Mouse (Mus musculus) granulocyte monocyte progenitor cell, adult 5-6 weeks (primary cell): ENCODE results near the gene Cldn10. TPM values are rescaled to one million over a fixed set of nuclear protein-coding genes. Genes with fewer than 3 reads are reported as not detected.
A peak's percentile ranks its signal among the peaks of the same experiment; 100 is the strongest.

Experiments
- ATAC-seq: replicated peaks from 2 replicates; pipeline ENCODE4 v1.8.0; 2016; ENCODE audit warnings: mild to moderate bottlenecking, moderate TSS enrichment, inconsistent platforms; ENCODE audit not compliant: poor library complexity, severe bottlenecking
- total RNA-seq, 2 experiments: library from RNA; stranded (forward) in 1 of 2; stranded (reverse) in 1 of 2; fragments of 200-712, 200-1000 nt in 1 of 2; fragments of >200 nt in 1 of 2; fragmentation: Nextera tagmentation in 1 of 2; gene quantifications; 2 replicates each; pipeline ENCODE4 v1.2.3; 2014 to 2017

Cldn10 gene
- total RNA-seq, 2 experiments from 2014 or later: 0.31 TPM; not detected in 1

- no peak for ATAC-seq
Measured at GRCm38 (mm10) chr14:118822816-118823215, 35.1 kb downstream of the Cldn10 start.

DNA sequence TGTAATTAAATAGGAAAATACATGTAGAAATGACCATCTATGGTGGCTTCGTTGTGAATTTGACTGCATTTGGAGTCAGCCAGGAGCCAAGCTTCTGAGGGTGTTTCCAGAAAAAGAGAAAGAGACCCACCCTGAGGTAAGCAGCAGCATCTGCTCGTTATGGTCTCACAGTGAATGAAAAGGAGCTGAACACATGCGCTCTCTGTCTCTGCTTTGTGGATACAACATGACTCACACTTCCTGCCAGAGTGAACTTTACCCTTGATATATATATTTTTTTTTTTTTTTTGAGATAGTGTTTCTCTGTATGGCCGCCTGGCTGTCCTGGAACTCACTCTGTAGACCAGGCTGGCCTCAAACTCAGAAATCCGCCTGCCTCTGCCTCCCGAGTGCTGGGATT lies 35.6 kb downstream of the Cldn10 start:
- no peak for ATAC-seq

DNA sequence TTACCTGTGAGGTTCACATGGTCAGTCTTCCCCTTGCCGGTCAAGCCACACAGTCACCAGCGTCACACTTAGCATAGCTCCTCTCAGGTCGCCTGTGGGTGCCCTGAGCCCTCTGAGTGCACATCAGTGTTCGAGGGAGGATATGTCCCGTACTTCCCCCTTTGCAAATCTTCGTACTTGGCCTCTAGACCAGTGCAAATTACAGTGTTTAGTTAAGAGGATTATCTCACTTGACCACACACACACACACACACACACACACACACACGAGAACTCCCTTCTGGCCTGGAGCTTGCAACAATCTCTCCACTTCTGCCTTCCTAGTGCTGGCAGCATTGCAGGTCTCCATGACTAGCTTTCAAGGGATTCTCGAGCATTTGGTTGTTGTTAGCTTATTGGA lies 38.6 kb downstream of the Cldn10 start:
- ATAC-seq: peak; percentile 48

DNA sequence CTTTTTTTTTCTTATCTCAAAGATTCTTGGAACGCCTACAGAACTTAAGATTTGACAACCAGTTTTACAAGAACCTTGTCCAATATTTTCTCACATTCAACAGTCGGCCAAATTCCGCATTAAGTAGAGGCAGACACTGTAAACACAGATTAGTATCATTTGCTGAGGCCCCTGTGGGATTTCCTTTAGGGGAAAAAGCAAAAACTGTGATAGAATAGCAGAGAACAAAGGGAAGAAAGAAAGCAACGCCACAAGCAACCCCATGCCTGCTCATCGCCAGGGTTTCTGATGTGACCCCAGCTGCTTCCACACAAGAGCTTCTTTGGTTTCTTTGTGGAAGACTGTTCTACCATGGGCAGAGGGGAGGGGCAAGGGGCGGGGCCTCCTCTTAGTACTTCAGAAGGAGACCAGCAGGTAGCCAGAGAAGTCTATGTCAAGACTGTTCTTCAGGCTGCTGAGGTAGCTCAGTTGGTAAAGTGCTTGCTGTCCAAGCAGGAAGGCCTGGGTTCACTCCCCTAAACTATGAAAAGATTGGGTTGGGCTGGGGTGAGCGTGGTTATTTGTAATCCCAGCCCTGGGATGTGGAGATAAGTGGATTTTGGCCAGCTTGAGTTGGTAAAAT lies 39.7 kb downstream of the Cldn10 start:
- 0 out of 2 replicates have a peak, but pooled peaks have one; percentile 27 for ATAC-seq

DNA sequence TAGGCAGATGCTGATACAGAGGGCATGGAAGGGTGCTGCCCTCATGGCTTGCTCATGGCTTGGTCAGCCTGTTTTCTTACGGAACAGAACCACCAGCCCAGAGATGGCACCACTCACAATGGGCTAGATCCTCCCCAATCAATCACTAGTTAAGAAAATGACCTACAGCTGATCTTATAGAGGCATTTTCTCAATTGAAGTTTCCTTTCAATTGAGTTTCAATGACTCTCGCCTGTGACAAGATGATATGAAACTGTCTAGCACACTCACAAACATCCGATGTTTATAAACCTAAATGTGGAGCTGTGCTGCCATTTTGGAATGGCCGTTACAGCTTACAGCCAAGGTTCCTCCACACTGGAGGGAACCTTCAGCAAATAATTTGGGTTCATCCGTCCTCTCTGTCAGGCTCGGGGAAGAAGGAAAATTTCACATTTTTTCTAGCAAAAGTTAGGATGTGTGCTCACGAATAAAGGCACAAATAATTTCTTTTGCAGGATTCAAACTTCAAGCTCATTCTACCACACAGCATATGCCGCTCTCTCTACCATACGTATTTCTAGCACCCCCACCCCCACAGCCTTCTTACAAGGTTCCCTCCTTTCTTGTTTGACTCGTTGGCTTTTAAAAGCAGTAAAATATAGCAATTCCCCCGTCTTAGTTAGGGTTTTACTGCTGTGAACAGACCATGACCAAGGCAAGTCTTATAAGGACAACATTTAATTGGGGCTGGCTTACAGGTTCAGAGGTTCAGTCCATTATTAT lies 41.8 kb downstream of the Cldn10 start:
- ATAC-seq: no peak

DNA sequence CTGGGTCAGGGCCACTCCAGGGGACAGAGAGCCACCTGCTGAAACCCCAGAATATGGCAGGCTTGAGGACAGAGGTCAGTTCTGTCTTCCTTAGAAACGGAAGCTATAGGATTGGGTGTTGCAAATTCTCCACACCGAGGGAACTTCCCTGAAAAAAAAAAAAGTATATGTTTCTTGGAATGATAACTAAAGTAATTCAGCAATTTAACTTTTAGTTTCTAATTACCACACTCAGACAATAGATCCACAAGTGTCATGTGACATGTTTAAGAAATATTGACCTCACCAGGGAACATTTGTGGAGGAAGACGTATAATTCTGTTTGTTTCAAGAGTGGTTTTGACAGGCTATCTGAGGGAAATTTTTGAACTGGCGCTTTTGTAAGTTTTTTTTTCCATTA lies 43.9 kb downstream of the Cldn10 start:
- no peak for ATAC-seq

- no peak for ATAC-seq
Measured at GRCm38 (mm10) chr14:118833241-118833640, 45.5 kb downstream of the Cldn10 start.

- peak; percentile 20; the same call in 1 of the 2 replicates for ATAC-seq
Measured at GRCm38 (mm10) chr14:118834313-118834712, 46.6 kb downstream of the Cldn10 start.

- no peak for ATAC-seq
Measured at GRCm38 (mm10) chr14:118836145-118836544, 48.4 kb downstream of the Cldn10 start.

DNA sequence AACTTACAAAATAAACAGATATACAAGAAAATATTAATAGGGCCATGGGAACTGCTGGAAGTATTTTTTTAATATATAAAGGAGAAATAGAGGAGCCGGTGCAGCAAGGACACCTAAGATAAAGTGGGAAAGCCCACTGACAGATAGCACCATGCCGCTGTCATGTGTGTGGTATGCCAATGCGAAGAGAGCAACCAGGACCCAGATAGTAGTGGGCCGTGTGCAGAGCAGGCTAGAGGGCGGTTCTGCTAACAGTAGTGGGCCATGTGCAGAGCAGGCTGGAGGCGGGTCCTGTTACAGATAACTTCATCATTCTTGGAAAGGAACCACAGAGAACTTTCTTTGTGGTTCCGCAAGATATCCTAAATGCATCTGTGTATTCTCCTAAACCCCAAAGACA lies 49.0 kb downstream of the Cldn10 start:
- ATAC-seq: no peak

GRCm38 (mm10) chr14:118838556-118839120 lies 50.9 kb downstream of the Cldn10 start:
- no peak for ATAC-seq

- no peak for ATAC-seq
Measured at GRCm38 (mm10) chr14:118839416-118839815, 51.7 kb downstream of the Cldn10 start.

- 0 out of 2 replicates have a peak, but pooled peaks have one; percentile 22 for ATAC-seq
Measured at GRCm38 (mm10) chr14:118840027-118840426, 52.3 kb downstream of the Cldn10 start.

DNA sequence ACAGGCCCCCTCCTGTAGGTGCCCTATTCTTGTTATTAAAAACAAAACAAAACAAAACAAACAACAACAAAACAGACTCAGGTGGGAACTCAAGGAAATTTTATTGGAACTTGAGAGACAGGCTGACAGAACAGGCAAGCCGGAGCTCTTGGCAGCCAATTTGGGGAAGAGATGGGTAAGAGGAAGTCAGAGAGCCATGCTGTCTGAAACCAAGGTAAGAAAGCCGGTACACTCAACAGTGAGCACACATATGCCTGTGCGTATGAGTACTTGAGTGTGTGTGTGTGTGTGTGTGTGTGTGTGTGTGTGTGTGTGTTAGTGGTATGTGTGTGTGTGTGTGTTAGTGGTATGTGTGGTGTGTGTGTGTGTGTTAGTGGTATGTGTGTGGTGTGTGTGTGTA lies 54.6 kb downstream of the Cldn10 start:
- peak; percentile 82 for ATAC-seq

GRCm38 (mm10) chr14:118846834-118847233 lies 59.1 kb downstream of the Cldn10 start:
- ATAC-seq: no peak

DNA sequence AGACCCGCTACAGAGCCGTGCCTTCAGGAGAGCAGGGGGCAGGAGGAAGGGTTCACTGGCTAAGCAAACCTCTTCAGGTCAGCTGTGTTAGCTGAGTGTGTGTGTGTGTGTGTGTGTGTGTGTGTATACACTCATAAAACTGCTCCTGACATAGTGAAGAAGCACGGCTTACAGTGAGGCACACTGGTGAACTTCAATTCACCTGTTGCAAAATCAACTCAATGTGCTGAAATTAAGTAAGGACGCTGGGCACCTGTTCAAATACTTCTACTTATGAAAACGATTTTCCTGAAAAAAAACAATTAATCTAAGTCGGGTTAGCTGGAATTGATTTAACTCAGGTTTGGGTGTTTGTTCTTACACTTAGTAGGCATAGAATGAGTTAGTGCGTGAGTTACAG lies 60.5 kb downstream of the Cldn10 start:
- ATAC-seq: no peak

GRCm38 (mm10) chr14:118850011-118850695 lies 62.4 kb downstream of the Cldn10 start:
- ATAC-seq: peak; percentile 6; the same call in 1 of the 2 replicates

DNA sequence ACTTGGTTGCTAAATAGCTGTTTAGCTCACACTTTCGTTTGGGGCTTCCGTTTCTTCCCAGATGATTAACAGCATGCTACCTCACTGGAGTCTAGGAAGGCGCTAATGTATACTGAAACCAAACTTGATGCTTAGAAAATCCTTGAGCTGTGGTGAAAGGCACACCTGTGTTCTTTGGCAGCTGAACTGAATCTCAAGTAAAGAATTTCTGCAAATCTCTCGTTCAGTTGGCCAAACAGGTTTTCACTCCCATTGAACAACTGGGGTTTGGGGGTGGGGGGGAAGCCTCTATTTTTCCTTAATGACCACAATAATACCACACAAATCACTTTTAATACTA lies 63.0 kb downstream of the Cldn10 start:
- peak; percentile 23 for ATAC-seq

GRCm38 (mm10) chr14:118851496-118852107 lies 63.9 kb downstream of the Cldn10 start:
- ATAC-seq: no peak

DNA sequence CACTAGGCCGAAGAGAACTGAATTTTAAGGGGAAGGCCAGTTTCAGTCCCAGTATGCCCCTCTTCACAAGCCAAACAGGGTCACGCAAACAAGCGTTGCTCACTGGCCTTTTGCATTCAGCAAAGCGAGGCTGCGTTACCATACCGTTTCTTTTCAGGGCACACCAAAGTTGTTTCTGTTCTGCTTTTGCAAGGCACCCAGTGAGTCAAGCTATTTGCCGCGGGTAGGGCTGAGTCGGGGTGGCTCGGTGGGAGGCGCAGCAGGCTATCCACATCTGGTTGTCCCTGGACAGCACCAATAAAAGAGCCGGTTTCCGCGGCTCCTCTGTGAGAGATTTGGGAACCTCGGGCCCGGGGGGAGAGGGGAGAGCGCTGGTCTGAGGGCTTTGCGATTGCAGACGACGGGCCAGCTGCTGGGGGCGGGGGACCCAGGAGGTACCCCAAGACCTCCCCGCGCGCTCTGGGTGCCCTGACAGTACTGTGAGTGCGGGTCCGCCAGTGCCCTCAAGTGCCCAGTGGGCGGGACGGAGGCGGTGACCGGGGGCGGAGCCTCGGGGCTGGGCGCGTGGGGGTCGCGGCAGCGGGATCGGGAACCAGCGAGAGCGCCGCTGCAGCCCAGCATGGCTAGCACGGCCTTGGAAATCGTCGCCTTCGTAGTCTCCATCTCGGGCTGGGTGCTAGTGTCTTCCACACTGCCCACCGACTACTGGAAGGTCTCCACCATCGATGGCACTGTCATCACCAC lies 66.8 kb downstream of the Cldn10 start:
- ATAC-seq: peak; percentile 85
